Mouse (Mus musculus) lung, postnatal 4 days (tissue): ENCODE results near the gene Hes3.

Experiments
- DNase-seq, 2 experiments: peaks; one replicate each; pipeline ENCODE4 v3.0.0; 2021

Gene Hes3

DNA sequence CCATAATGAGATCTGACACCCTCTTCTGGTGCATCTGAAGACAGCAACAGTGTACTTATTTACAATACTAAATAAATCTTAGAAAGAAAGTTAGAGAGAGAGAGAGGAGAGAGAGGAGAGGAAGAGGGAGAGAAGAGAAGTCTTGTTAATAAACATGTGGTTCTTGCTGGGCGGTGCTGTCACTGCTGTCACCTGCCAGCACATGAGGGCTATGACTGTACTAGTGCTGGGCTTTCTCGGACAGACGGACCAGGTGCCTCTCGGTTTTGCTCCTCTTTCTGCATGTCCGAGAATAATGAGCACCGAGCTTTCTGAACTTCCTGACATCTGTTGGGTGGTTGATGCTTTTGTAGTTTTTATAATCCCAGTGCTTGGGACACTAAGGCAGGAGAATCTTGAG lies 40.8 kb downstream of the Hes3 start:
- DNase-seq: no peak

DNA sequence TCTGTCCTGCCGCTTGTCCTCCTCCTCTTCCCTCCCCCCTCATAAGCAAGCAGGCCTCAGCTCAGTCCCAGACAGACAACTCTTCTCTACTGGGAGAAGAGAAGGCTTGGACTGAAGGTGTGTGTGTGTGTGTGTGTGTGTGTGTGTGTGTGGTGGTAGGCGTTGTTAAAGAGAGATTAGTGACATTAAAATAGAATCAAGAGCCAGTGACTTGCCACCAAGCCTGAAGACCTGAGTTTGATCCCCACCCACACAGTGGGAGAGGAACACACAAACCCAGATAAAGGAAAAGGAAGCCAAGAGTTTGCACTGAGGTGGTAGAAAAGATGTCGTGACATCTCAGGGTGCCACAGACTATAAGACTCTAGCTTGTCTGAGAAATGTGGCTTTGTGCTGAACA lies 44.3 kb downstream of the Hes3 start:
- DNase-seq: no peak

DNA sequence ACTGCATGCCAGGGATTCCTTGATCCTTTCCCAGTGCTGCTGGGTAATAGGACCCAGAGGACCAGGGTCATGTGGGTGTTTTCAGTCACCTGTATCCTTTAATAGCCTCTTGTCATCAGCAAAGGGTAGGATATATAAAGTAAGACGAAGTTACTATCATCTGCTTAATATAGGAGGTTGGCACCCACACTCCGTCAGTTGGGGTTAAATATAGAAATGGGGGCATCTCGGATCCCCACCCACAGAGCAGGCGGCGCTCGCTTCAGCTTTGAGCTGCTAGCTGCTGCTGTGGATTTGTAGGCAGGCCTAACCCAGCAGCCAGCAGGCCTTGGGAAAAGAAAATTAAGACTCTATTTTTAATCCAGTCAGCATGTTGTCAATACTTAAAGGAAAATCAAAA lies 45.5 kb downstream of the Hes3 start:
- DNase-seq: no peak

DNA sequence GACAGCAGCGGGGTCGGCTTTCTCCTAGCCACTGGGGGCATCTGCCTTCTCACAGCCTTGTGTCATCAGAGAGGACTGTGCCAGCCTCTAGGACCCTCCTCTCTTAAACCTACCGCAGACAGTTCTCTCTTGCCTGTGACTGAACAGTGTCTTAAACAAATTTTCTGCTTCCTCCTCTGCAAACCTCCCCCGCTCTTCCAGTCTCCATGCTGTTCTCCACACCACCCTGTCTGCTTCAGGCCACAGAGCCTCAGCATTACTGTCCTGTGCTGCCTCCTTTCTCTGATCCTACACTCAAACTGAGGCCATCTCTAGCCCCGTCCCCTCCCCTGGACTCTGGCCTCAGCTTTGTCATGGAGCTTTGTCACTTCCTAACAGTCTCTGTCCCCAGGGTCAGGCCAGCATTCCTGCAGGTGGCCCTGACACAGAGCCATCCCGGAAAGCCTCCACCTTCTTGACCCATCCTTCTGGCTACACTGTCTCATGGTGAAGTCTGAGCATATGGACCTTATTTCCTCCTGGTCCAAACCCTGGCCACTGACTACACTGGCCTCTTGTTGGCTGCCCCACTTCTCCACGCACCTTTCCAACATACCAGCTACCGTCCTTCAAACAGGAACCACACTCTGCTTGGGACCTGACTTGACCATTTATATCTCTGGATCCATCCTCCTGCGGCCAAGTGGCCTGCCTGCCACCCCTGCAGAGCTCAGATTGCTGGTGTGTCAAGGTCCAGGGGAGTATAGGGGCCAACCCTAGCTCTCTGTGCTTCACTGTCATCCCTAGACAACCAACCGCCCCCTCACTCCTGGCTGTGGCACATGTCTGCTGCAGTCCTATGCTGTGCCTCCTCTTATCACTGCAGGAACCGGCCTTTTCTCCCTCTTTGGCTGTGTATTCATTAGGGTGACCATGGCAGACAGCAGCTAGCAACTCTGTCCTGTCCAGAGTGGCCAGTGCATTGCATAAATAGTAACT lies 46.6 kb downstream of the Hes3 start:
- no peak for DNase-seq

DNA sequence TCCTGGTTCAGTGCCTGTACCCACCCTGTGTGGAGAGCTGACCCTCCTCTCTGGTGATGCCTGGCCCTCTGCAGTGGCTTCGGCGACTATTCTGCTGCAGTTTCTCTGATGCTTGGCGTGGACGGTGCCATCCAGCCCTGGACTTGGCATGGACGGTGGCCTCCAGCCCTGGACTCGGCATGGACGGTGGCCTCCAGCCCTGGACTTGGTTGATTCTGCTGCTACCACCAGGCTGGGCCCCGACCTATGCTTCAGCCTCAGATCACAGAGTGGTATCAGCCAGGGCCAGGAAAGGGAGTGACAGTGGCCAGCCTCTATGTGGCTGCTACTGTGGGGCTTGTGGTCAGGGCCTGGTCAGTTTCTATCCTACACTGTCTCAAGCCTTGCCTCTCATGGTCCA lies 47.5 kb downstream of the Hes3 start:
- DNase-seq: peak in 1 of 2 experiments; percentile 17

DNA sequence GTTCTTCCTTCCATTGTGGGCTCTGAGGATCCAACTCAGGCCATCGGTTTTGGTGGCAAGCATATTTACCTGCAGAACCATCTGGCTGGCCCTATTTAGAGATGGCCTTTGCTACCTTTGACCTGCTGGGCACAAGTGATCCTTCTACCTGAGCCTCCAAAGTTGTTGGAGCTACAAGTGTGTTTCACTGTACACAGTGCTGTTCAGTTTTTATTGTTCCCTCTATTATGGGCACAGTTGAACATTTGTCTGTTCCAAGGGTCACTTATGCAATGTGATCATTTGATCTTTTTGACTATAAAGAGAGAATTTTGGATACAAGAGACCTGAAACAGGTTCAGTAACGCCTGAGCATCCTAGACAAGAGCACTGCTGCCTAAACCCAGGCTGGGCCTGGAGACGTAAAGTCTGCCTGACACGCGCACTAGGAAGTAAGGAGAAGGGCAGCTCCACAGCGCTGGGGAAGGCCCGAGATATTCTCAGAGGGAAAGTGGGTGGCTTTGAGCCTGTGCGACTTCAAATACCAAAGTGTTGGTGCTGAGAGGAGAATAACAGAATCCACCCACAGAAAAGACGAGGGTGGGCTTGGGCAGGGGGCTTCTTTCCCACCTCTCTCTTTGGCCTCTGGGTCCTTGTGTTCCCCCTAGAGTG lies 48.1 kb downstream of the Hes3 start:
- no peak for DNase-seq

DNA sequence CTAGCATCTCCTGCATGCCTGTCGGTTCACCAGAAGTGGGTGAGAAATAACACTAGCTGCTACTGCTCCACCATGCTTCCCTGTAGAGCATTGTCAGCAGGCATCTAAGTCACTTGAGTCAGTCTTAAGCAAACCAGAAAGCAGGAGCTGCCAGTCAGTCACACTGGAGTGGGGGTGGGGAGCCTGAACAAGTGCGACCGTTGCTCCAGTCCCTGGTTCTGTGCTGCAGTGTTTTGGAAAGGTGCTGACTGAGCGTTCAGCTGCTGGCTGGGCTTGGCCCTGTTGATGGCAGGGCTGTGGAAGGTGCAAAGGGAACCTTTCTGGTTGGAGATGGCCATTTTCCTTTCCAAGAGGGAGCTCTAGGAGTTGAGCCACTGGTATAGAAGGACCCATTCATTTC lies 51.5 kb downstream of the Hes3 start:
- no peak for DNase-seq
